Mouse (Mus musculus): ENCODE data around the gene Slc18a2. TPM values are rescaled to one million over a fixed set of nuclear protein-coding genes. Genes with fewer than 3 reads are reported as not detected.

Slc18a2 gene
- polyA plus RNA-seq, 1 experiment from 2014 or later, result 1.9 TPM

- Histone ChIP-seq H3K4me3 (ENCODE audit: low read depth, low read length) (no peak overlapping the region), H3K36me3 (replicated peaks; ENCODE audit: insufficient read depth, low read length) (no peaks in the 10 kb centered on the region), H3K4me1 (ENCODE audit: insufficient read depth) (no peaks in the 10 kb centered on the region), H3K9ac (replicated peaks) (no peak overlapping the region), H3K27ac (ENCODE audit: low read depth) (no peak overlapping the region), H3K9me3 (ENCODE audit: low read length) (no peaks in the 10 kb centered on the region), H3K27me3 (ENCODE audit: insufficient read depth, low read length) (no peaks in the 10 kb centered on the region), H3K4me2 (ENCODE audit: low read depth, low read length) (no peak overlapping the region)
- no peak for ATAC-seq
- DNase-seq, result no peak
- WGBS (ENCODE audit: insufficient replicate concordance), result 56% methylated on average over 4 of the region's 4 CpGs
- TF ChIP-seq EP300 (IDR thresholded peaks at IDR 0.05; ENCODE audit: low read depth) (no peak), CTCF (IDR thresholded peaks at IDR 0.05; ENCODE audit: low read depth) (no peak)
These were observed 12.6 kb upstream of the Slc18a2 start for GRCm38 (mm10) chr19:59248144-59248543.

GRCm38 (mm10) chr19:59248553-59249286 lies 12.0 kb upstream of the Slc18a2 start:
- DNase-seq (no peak), ATAC-seq (no peak)
- 32% methylated on average over 11 of the region's 11 CpGs for WGBS (ENCODE audit: insufficient replicate concordance)

GRCm38 (mm10) chr19:59252651-59253050 lies 8.0 kb upstream of the Slc18a2 start:
- Histone ChIP-seq H3K4me3 (ENCODE audit: low read depth, low read length) (no peak overlapping the region), H3K9ac (replicated peaks) (no peak overlapping the region), H3K27ac (ENCODE audit: low read depth) (no peak overlapping the region), H3K4me1 (ENCODE audit: insufficient read depth) (no peaks in the 10 kb centered on the region), H3K4me2 (ENCODE audit: low read depth, low read length) (no peak overlapping the region), H3K27me3 (ENCODE audit: insufficient read depth, low read length) (no peaks in the 10 kb centered on the region), H3K36me3 (replicated peaks; ENCODE audit: insufficient read depth, low read length) (no peaks in the 10 kb centered on the region), H3K9me3 (ENCODE audit: low read length) (peaks cover 6% of the 10 kb centered on the region; the same call in 1 of the 2 replicates)
- no peak for ATAC-seq
- 39% methylated on average over 2 of the region's 2 CpGs for WGBS (ENCODE audit: insufficient replicate concordance)
- TF ChIP-seq CTCF (IDR thresholded peaks at IDR 0.05; ENCODE audit: low read depth) (no peak), EP300 (IDR thresholded peaks at IDR 0.05; ENCODE audit: low read depth) (no peak)
- DNase-seq, result no peak

More at GRCm38 (mm10) chr19:59248553-59249286, 12.0 kb upstream of the Slc18a2 start:
- Histone ChIP-seq H3K9ac (replicated peaks) (no peak overlapping the region), H3K27me3 (ENCODE audit: insufficient read depth, low read length) (no peaks in the 10 kb centered on the region), H3K4me1 (ENCODE audit: insufficient read depth) (no peaks in the 10 kb centered on the region), H3K4me2 (ENCODE audit: low read depth, low read length) (no peak overlapping the region), H3K9me3 (ENCODE audit: low read length) (no peaks in the 10 kb centered on the region), H3K4me3 (ENCODE audit: low read depth, low read length) (no peak overlapping the region), H3K36me3 (replicated peaks; ENCODE audit: insufficient read depth, low read length) (no peaks in the 10 kb centered on the region), H3K27ac (ENCODE audit: low read depth) (no peak overlapping the region)
- peak; percentile 44 for TF ChIP-seq CTCF (IDR thresholded peaks at IDR 0.05; ENCODE audit: low read depth)
- TF ChIP-seq EP300 (IDR thresholded peaks at IDR 0.05; ENCODE audit: low read depth), result no peak

GRCm38 (mm10) chr19:59259633-59260032 lies 1.1 kb upstream of the Slc18a2 start:
- TF ChIP-seq EP300 (IDR thresholded peaks at IDR 0.05; ENCODE audit: low read depth) (no peak), CTCF (IDR thresholded peaks at IDR 0.05; ENCODE audit: low read depth) (no peak)
- 60% methylated on average over 5 of the region's 5 CpGs for WGBS (ENCODE audit: insufficient replicate concordance)
- H3K27ac ChIP-seq (ENCODE audit: low read depth), result no peak overlapping the region
- peaks cover 8% of the 10 kb centered on the region for H3K4me1 ChIP-seq (ENCODE audit: insufficient read depth)
- no peak overlapping the region for H3K9ac ChIP-seq (replicated peaks)
- H3K4me2 ChIP-seq (ENCODE audit: low read depth, low read length), result no peak overlapping the region
- ATAC-seq (no peak), DNase-seq (no peak)
- H3K4me3 ChIP-seq (ENCODE audit: low read depth, low read length), result no peak overlapping the region
- H3K36me3 ChIP-seq (replicated peaks; ENCODE audit: insufficient read depth, low read length), result no peaks in the 10 kb centered on the region
- peaks cover 18% of the 10 kb centered on the region for H3K27me3 ChIP-seq (ENCODE audit: insufficient read depth, low read length)
- H3K9me3 ChIP-seq (ENCODE audit: low read length), result peaks cover 6% of the 10 kb centered on the region; the same call in 1 of the 2 replicates

GRCm38 (mm10) chr19:59261604-59262003 lies 908 bp downstream of the Slc18a2 start:
- 18% methylated on average over 7 of the region's 7 CpGs for WGBS (ENCODE audit: insufficient replicate concordance)
- H3K36me3 ChIP-seq (replicated peaks; ENCODE audit: insufficient read depth, low read length), result no peaks in the 10 kb centered on the region
- peaks cover 6% of the 10 kb centered on the region; the same call in 1 of the 2 replicates for H3K9me3 ChIP-seq (ENCODE audit: low read length)
- peaks cover 8% of the 10 kb centered on the region for H3K4me1 ChIP-seq (ENCODE audit: insufficient read depth)
- peak overlapping the region; percentile 40; the same call in 1 of the 2 replicates for H3K4me3 ChIP-seq (ENCODE audit: low read depth, low read length)
- H3K27ac ChIP-seq (ENCODE audit: low read depth), result no peak overlapping the region
- no peak for ATAC-seq
- H3K9ac ChIP-seq (replicated peaks), result no peak overlapping the region
- H3K27me3 ChIP-seq (ENCODE audit: insufficient read depth, low read length), result peaks cover 18% of the 10 kb centered on the region
- no peak for DNase-seq
- TF ChIP-seq CTCF (IDR thresholded peaks at IDR 0.05; ENCODE audit: low read depth), result no peak
- 0 out of 2 replicates have a peak, but pooled peaks have one; percentile 40 for TF ChIP-seq EP300 (IDR thresholded peaks at IDR 0.05; ENCODE audit: low read depth)
- peak overlapping the region; percentile 71 for H3K4me2 ChIP-seq (ENCODE audit: low read depth, low read length)

- H3K36me3 ChIP-seq (replicated peaks; ENCODE audit: insufficient read depth, low read length), result no peaks in the 10 kb centered on the region
- no peaks in the 10 kb centered on the region for H3K9me3 ChIP-seq (ENCODE audit: low read length)
- ATAC-seq, result no peak
- no peak overlapping the region for H3K27ac ChIP-seq (ENCODE audit: low read depth)
- no peak overlapping the region for H3K9ac ChIP-seq (replicated peaks)
- DNase-seq, result no peak
- WGBS (ENCODE audit: insufficient replicate concordance), result 83% methylated on average over 9 of the region's 9 CpGs
- H3K4me1 ChIP-seq (ENCODE audit: insufficient read depth), result peaks cover 8% of the 10 kb centered on the region
- TF ChIP-seq CTCF (IDR thresholded peaks at IDR 0.05; ENCODE audit: low read depth), result no peak
- TF ChIP-seq EP300 (IDR thresholded peaks at IDR 0.05; ENCODE audit: low read depth), result no peak
- no peak overlapping the region for H3K4me2 ChIP-seq (ENCODE audit: low read depth, low read length)
- no peak overlapping the region for H3K4me3 ChIP-seq (ENCODE audit: low read depth, low read length)
- H3K27me3 ChIP-seq (ENCODE audit: insufficient read depth, low read length), result peaks cover 18% of the 10 kb centered on the region
These were observed 2.5 kb downstream of the Slc18a2 start for GRCm38 (mm10) chr19:59263171-59263570.

Measured in liver, postnatal 0 days (tissue).